Comparison of ENCODE assay signal across 15 mouse cellular contexts in genomic region chr1:137955139-137955538, GRCm38 (mm10).
"Had no signal": no experiment of that assay in that cellular context is flagged by ENCODE, and none has a peak within 500 bp of the region (broad histone marks: within the 10 kb centered on the region; RNA-seq: fewer than 3 reads in every experiment).

No protein-coding gene starts in this region.

- ATAC-seq: intestine, embryonic 15.5 days had no signal

- H3K9ac ChIP-seq: intestine, embryonic 15.5 days; liver, embryonic 13.5 days had no signal

- H3K27ac ChIP-seq: intestine, embryonic 15.5 days; left cerebral cortex, adult 2 months; liver, embryonic 13.5 days; stomach, postnatal 0 days had no signal

- DNase-seq: kidney, adult 9 months; kidney, postnatal 25 days; layer of hippocampus, postnatal 36 days; liver, embryonic 13.5 days; lung, adult 2 months; lung, postnatal 14 days; lung, postnatal 4 days; midbrain, embryonic 14.5 days; thymus, adult 2 months; thymus, postnatal 14 days; thymus, postnatal 4 days had no signal

- H3K4me3 ChIP-seq: intestine, embryonic 15.5 days; left cerebral cortex, adult 2 months; liver, embryonic 13.5 days had no signal

- H3K4me1 ChIP-seq: liver, embryonic 13.5 days had no signal

- H3K4me2 ChIP-seq: intestine, embryonic 15.5 days; liver, embryonic 13.5 days; midbrain, embryonic 11.5 days had no signal

- H3K36me3 ChIP-seq: intestine, embryonic 15.5 days; liver, embryonic 13.5 days had no signal

- H3K9me3 ChIP-seq: intestine, embryonic 15.5 days; liver, embryonic 13.5 days had no signal

- H3K27me3 ChIP-seq: intestine, embryonic 15.5 days; liver, embryonic 13.5 days had no signal
